Mouse (Mus musculus) Patski (cell line): ENCODE measurements around the gene Trem2. TPM values are rescaled to one million over a fixed set of nuclear protein-coding genes. Genes with fewer than 3 reads are reported as not detected.

Experiments
- ATAC-seq: fragments of 100-300 bp; one replicate; pipeline ENCODE4 v1.8.0; 2021
- CTCF ChIA-PET: fragments of 350-600 bp; sonication (Branson Sonifier 250); formaldehyde crosslinking; loops from one replicate; lab custom pipeline; 2022; ENCODE audit warnings: inconsistent platforms; lab: Charles Lee
- POLR2A ChIA-PET: fragments of 350-600 bp; sonication (Branson Sonifier 250); formaldehyde crosslinking; loops from one replicate; lab custom pipeline; 2022; ENCODE audit warnings: antibody characterized with exemption, inconsistent platforms; lab: Charles Lee
- DNase-seq: peaks from one replicate; pipeline ENCODE4 v3.0.0-alpha.2; 2011; ENCODE audit warnings: low read depth, low spot score
- H3K27me3 ChIP-seq: fragments of 371-371 bp; one replicate; pipeline ENCODE4 v1.5.1; 2021
- CTCF ChIP-seq: fragments of 100-300 bp; IDR thresholded peaks from one replicate; pipeline ENCODE4 v1.5.1; 2021
- in situ Hi-C: fragments of 300-500 bp; cut with MboI; formaldehyde crosslinking; loops from 3 replicates; pipeline ENCODE4 v1.11.1; 2018; ENCODE audit warnings: low pct_unique_long_range_greater_than_20kb, mixed read lengths
- polyA plus RNA-seq: library from polyadenylated mRNA; unstranded; gene quantifications from one replicate; pipeline ENCODE4 v1.2.3, GENCODE M21; 2021

The Trem2 gene
- polyA plus RNA-seq, 1 experiment from 2014 or later, result 0.45 TPM

DNA sequence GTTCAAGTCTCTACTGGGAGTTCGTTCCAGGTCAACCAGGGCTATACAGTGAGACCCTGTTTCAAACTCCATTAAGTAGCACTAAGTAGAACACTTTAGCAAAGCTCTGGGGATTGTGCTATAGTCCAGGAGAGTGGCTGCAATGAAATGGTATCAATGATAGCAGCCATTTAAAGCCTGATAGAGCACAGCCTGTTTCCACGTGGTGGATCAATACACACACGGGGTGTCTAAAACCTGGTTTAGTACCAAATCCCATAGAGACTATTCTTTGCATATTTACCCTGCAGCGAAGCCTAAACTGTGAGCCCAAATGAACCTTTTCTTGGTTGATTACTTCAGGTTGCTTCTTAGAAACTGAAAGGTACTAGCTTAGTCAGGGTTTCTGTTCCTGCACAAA is 55.5 kb downstream of the Trem2 start:
- ATAC-seq, result no peak
- ChIA-PET CTCF (no interaction called here), POLR2A (no interaction called here)
- TF ChIP-seq CTCF, result no peak
- H3K27me3 ChIP-seq, result no peaks in the 10 kb centered on the region
- DNase-seq, result no peak
- in situ Hi-C loops, result loop anchor here (10.0 kb wide), 1 partner anchor 127 kb away; no protein-coding TSS in a partner anchor

DNA sequence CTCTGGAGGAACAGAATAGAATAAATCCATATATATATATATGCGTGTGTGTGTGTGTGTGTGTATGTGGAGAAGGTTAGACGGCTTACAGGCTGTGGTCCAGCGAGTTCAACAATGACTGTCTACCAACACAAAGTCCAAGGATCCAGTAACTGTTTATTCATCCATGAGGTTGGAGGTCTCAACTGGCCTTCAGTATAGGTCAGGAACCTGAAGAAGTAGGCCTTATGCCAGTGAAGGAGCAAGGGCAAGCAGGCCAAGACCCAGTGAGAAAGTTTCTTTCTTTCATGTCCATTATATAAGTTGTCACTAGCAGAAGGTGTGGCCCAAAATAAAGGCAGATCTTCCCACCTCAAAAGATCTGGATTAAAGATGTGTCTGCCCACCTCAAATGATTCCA is 56.5 kb downstream of the Trem2 start:
- H3K27me3 ChIP-seq, result no peaks in the 10 kb centered on the region
- DNase-seq (no peak), ATAC-seq (no peak)
- no peak for TF ChIP-seq CTCF
- in situ Hi-C loops, result loop anchor here (10.0 kb wide), 1 partner anchor 128 kb away; no protein-coding TSS in a partner anchor
- POLR2A ChIA-PET, result no interaction called here
- CTCF ChIA-PET, result no interaction called here

Other genes with a start within 250 kb of the Trem2 start
- not detected for gene 9830107B12Rik, start 200.1 kb upstream of the Trem2 start, polyA plus RNA-seq
- gene A530064D06Rik, start 179.1 kb upstream of the Trem2 start, polyA plus RNA-seq, result 0.09 TPM
- not detected for gene Trem1, start 113.6 kb upstream of the Trem2 start, polyA plus RNA-seq
- 0.06 TPM for gene Trem3, start 98.6 kb upstream of the Trem2 start, polyA plus RNA-seq
- gene Treml4, start 82.1 kb upstream of the Trem2 start, polyA plus RNA-seq, result not detected
- gene Treml2, start 46.9 kb upstream of the Trem2 start, polyA plus RNA-seq, result not detected
- 0.03 TPM for gene B430306N03Rik, start 30.3 kb upstream of the Trem2 start, polyA plus RNA-seq
- gene Treml1, start 13.5 kb downstream of the Trem2 start, polyA plus RNA-seq, result not detected
- 57.3 TPM for gene Nfya, start 63.5 kb downstream of the Trem2 start, polyA plus RNA-seq
- gene Oard1, start 63.6 kb downstream of the Trem2 start, polyA plus RNA-seq, result 37.7 TPM
- gene Apobec2, start 86.5 kb downstream of the Trem2 start, polyA plus RNA-seq, result 0.10 TPM
- 0.06 TPM for gene Tspo2, start 105.1 kb downstream of the Trem2 start, polyA plus RNA-seq
- 0.05 TPM for gene Unc5cl, start 108.5 kb downstream of the Trem2 start, polyA plus RNA-seq